Mouse (Mus musculus): Measurements from ENCODE around the gene Fbxw7.

- TF ChIP-seq EP300 (IDR thresholded peaks at IDR 0.05; ENCODE audit: low read depth) (no peak), CTCF (IDR thresholded peaks at IDR 0.05; ENCODE audit: low read depth) (no peak)
These were observed 52.4 kb downstream of the Fbxw7 start for GRCm38 (mm10) chr3:84867434-84867975.
